ENCODE assay signal across 8 mouse cellular contexts in the genomic region with DNA sequence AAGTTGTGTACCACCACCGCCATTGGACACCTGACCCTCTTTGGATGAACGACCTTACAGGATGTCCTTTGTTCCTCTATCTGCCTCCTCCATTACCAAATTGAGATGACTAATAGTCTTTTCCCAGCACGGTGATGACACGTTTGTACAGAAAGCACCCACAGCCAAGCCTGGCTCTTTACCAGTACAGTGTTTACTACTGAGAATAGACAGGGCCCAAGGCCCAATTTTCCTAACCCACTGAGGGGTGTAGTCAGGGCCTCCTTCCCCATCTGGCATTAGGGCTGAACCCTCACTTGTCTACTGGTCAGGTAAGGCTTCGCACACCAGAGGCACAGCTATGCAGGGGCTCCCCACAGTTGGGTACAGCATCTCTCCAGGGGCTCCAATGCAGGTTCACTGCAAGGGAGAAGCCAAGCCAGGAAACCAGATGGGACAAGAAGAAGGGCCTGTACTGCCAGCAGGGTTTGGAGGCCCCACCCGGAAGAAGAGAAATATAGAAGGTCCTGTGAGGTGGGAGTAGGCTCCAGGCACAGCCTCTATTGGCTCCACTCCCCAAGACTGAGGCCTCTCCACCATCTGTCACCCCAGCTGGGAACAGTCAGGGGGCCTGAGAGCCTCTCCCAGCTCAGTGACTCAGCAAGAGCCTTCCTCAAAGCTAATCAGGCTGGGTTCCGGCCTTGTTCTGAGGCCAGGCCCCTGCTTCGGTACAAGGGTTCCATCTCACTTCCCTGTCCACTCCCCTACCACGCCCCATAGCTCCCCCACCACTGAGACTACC. TPM values are rescaled to one million over a fixed set of nuclear protein-coding genes. Genes with fewer than 3 reads are reported as not detected.
DNase-seq lines count a peak whose midpoint lies in the region; ATAC-seq and TF ChIP-seq lines count a peak whose summit lies in the region.

No protein-coding gene starts in this region.

- H3K27me3 ChIP-seq in G1E (ENCODE audit: insufficient read depth, low read length) = no peaks in the 10 kb centered on the region
- no peaks in the 10 kb centered on the region for H3K27me3 ChIP-seq in erythroblast, embryonic 14.5 days (ENCODE audit: control insufficient read depth)
- H3K27me3 ChIP-seq in heart, embryonic 14.5 days (ENCODE audit: control insufficient read depth, insufficient read depth, low read length) = no peaks in the 10 kb centered on the region
- no peaks in the 10 kb centered on the region for H3K27me3 ChIP-seq in liver, embryonic 13.5 days
- H3K27me3 ChIP-seq in neural tube, embryonic 15.5 days (replicated peaks) = no peaks in the 10 kb centered on the region

- peaks cover 47% of the 10 kb centered on the region for H3K36me3 ChIP-seq in G1E (replicated peaks)
- H3K36me3 ChIP-seq in erythroblast, embryonic 14.5 days (ENCODE audit: control insufficient read depth) = peaks cover 26% of the 10 kb centered on the region
- peaks cover 14% of the 10 kb centered on the region for H3K36me3 ChIP-seq in heart, embryonic 14.5 days (ENCODE audit: control insufficient read depth, insufficient read depth, low read length)
- peaks cover 10% of the 10 kb centered on the region for H3K36me3 ChIP-seq in liver, embryonic 13.5 days
- peaks cover 7% of the 10 kb centered on the region for H3K36me3 ChIP-seq in neural tube, embryonic 15.5 days

- 22% methylated on average over 9 of the region's 9 CpGs for whole genome bisulfite sequencing in bone marrow, adult 2 months
- WGBS in heart, embryonic 14.5 days = 28% methylated on average over 9 of the region's 9 CpGs
- 32% methylated on average over 9 of the region's 9 CpGs for WGBS in liver, embryonic 13.5 days (ENCODE audit: insufficient replicate concordance)
- 54% methylated on average over 9 of the region's 9 CpGs for WGBS in neural tube, embryonic 15.5 days

- peak overlapping the region; percentile 26; the same call in 1 of the 2 replicates for H3K9ac ChIP-seq in heart, embryonic 14.5 days (ENCODE audit: low read length)
- peak overlapping the region; percentile 64 for H3K9ac ChIP-seq in liver, embryonic 13.5 days
- no peak overlapping the region for H3K9ac ChIP-seq in neural tube, embryonic 15.5 days (replicated peaks)

- H3K27ac ChIP-seq in bone marrow, adult 2 months (ENCODE audit: control insufficient read depth, insufficient read depth, low read depth, low read length, poor library complexity) = peak overlapping the region; percentile 93
- peak overlapping the region; percentile 57 to 59 for H3K27ac ChIP-seq in heart, embryonic 14.5 days (replicated peaks in 1 of 2; ENCODE audit: control insufficient read depth in 1 of 2, insufficient read depth in 1 of 2, low read depth in 2 of 2, low read length in 2 of 2)
- peak overlapping the region; percentile 93 for H3K27ac ChIP-seq in liver, embryonic 13.5 days
- peak overlapping the region; percentile 24 for H3K27ac ChIP-seq in neural tube, embryonic 15.5 days (replicated peaks)

- ATAC-seq in G1E (ENCODE audit: extremely low read depth, insufficient number of reproducible peaks, low FRiP score, poor library complexity, severe bottlenecking) = peak; percentile 95
- ATAC-seq in heart, embryonic 14.5 days (ENCODE audit: insufficient number of reproducible peaks, insufficient read depth, low FRiP score, low read depth) = peak; percentile 64
- peak; percentile 96 for ATAC-seq in liver, embryonic 13.5 days (ENCODE audit: low read depth)
- ATAC-seq in neural tube, embryonic 15.5 days (ENCODE audit: low FRiP score) = no peak

- peak; percentile 86 for DNase-seq in G1E (ENCODE audit: low spot score)
- DNase-seq in kidney, postnatal 14 days = peak; percentile 75
- peak; percentile 79 for DNase-seq in liver, embryonic 13.5 days
- no peak for DNase-seq in thymus, postnatal 36 days

- H3K9me3 ChIP-seq in G1E (replicated peaks) = no peaks in the 10 kb centered on the region
- no peaks in the 10 kb centered on the region for H3K9me3 ChIP-seq in erythroblast, embryonic 14.5 days (ENCODE audit: control insufficient read depth, low read length)
- H3K9me3 ChIP-seq in heart, embryonic 14.5 days (ENCODE audit: control insufficient read depth, low read length) = no peaks in the 10 kb centered on the region
- no peaks in the 10 kb centered on the region for H3K9me3 ChIP-seq in liver, embryonic 13.5 days (replicated peaks)
- H3K9me3 ChIP-seq in neural tube, embryonic 15.5 days (replicated peaks) = no peaks in the 10 kb centered on the region

- TF ChIP-seq POLR2A in bone marrow, adult 2 months (IDR thresholded peaks at IDR 0.05; ENCODE audit: borderline replicate concordance, control insufficient read depth, low read depth, low read length) = no peak

- peaks cover 66% of the 10 kb centered on the region for H3K4me1 ChIP-seq in G1E (ENCODE audit: insufficient read depth, low read depth, low read length)
- H3K4me1 ChIP-seq in bone marrow, adult 2 months (ENCODE audit: control insufficient read depth, insufficient read depth, low read length) = peaks cover 6% of the 10 kb centered on the region
- H3K4me1 ChIP-seq in erythroblast, embryonic 14.5 days (ENCODE audit: control insufficient read depth) = peaks cover 60% of the 10 kb centered on the region
- H3K4me1 ChIP-seq in heart, embryonic 14.5 days (ENCODE audit: control insufficient read depth in 2 of 2, insufficient read depth in 2 of 2, low read length in 2 of 2) = peaks cover 9 to 10% of the 10 kb centered on the region in 2 experiments
- peaks cover 65% of the 10 kb centered on the region for H3K4me1 ChIP-seq in liver, embryonic 13.5 days (replicated peaks)
- peaks cover 3% of the 10 kb centered on the region for H3K4me1 ChIP-seq in neural tube, embryonic 15.5 days

- H3K4me2 ChIP-seq in heart, embryonic 14.5 days (ENCODE audit: low read length) = no peak overlapping the region
- peak overlapping the region; percentile 56 for H3K4me2 ChIP-seq in liver, embryonic 13.5 days
- no peak overlapping the region for H3K4me2 ChIP-seq in neural tube, embryonic 15.5 days

- TF ChIP-seq CTCF in G1E (IDR thresholded peaks at IDR 0.05; ENCODE audit: low read depth, low read length) = no peak
- TF ChIP-seq CTCF in bone marrow, adult 2 months (IDR thresholded peaks at IDR 0.05; ENCODE audit: control insufficient read depth, insufficient read depth, low read length) = no peak

- peak overlapping the region; percentile 42; the same call in 1 of the 2 replicates for H3K4me3 ChIP-seq in G1E (ENCODE audit: low read depth, low read length)
- no peak overlapping the region for H3K4me3 ChIP-seq in bone marrow, adult 2 months (replicated peaks; ENCODE audit: control insufficient read depth, low read depth, low read length)
- H3K4me3 ChIP-seq in erythroblast, embryonic 14.5 days (replicated peaks) = peak overlapping the region; percentile 30
- no peak overlapping the region for H3K4me3 ChIP-seq in heart, embryonic 14.5 days (ENCODE audit: control insufficient read depth in 1 of 2, insufficient read depth in 1 of 2, low read depth in 1 of 2, low read length in 2 of 2)
- H3K4me3 ChIP-seq in liver, embryonic 13.5 days (replicated peaks) = peak overlapping the region; percentile 12; the same call in 1 of the 2 replicates
- no peak overlapping the region for H3K4me3 ChIP-seq in neural tube, embryonic 15.5 days (replicated peaks)

RNA-seq across cellular contexts. Expression of gene Mvp, which starts 6.0 kb away (rescaled TPM):
- total RNA-seq in G1E (2014; fragmentation: Nextera tagmentation) (5.9 and 10.6 TPM in 2 replicates), G1E (2017) (22.8 and 28.0 TPM in 2 replicates)
- polyA plus RNA-seq in G1E (2012) = 13.7 and 13.9 TPM in 2 replicates
- polyA plus RNA-seq in bone marrow, adult 2 months (2011; ENCODE audit: insufficient read depth, insufficient read length, low replicate concordance, missing spikeins) = 6.3 and 15.1 TPM in 2 replicates
- polyA plus RNA-seq in erythroblast, embryonic 14.5 days (2012) = 0.87 and 1.2 TPM in 2 replicates
- polyA plus RNA-seq in heart, embryonic 14.5 days (2014; fragmentation: Nextera tagmentation; extraction: Ambion mirVana) = 12.0 and 12.6 TPM in 2 replicates
- polyA plus RNA-seq in liver, embryonic 13.5 days (2015; fragmentation: Nextera tagmentation; extraction: Ambion mirVana) = 7.8 and 8.6 TPM in 2 replicates
- polyA plus RNA-seq in neural tube, embryonic 15.5 days (2015; fragmentation: Nextera tagmentation; extraction: Ambion mirVana) = 5.2 and 11.6 TPM in 2 replicates

RNA-seq across cellular contexts. Expression of gene Pagr1b, which starts 7.9 kb away (rescaled TPM):
- total RNA-seq in G1E (2014; fragmentation: Nextera tagmentation) (not detected in 2 replicates), G1E (2017) (1.0 TPM in 1 of 2 replicates, not detected in the other)
- polyA plus RNA-seq in G1E (2012) = 4.6 and 6.2 TPM in 2 replicates
- polyA plus RNA-seq in bone marrow, adult 2 months (2011; ENCODE audit: insufficient read depth, insufficient read length, low replicate concordance, missing spikeins) = not detected in 2 replicates
- not detected in 2 replicates for polyA plus RNA-seq in erythroblast, embryonic 14.5 days (2012)
- 0.84 TPM in 1 of 2 replicates, not detected in the other for polyA plus RNA-seq in heart, embryonic 14.5 days (2014; fragmentation: Nextera tagmentation; extraction: Ambion mirVana)
- 0.27 TPM in 1 of 2 replicates, not detected in the other for polyA plus RNA-seq in liver, embryonic 13.5 days (2015; fragmentation: Nextera tagmentation; extraction: Ambion mirVana)
- 0.79 and 1.2 TPM in 2 replicates for polyA plus RNA-seq in neural tube, embryonic 15.5 days (2015; fragmentation: Nextera tagmentation; extraction: Ambion mirVana)

RNA-seq across cellular contexts. Expression of gene Pagr1a, which starts 8.7 kb away (rescaled TPM):
- 36.2 and 40.1 TPM in 2 replicates for total RNA-seq in G1E (2014; fragmentation: Nextera tagmentation)
- 46.5 and 51.2 TPM in 2 replicates for total RNA-seq in G1E (2017)
- polyA plus RNA-seq in G1E (2012) = 30.4 and 56.1 TPM in 2 replicates
- 20.4 TPM in 1 of 2 replicates, not detected in the other for polyA plus RNA-seq in bone marrow, adult 2 months (2011; ENCODE audit: insufficient read depth, insufficient read length, low replicate concordance, missing spikeins)
- polyA plus RNA-seq in erythroblast, embryonic 14.5 days (2012) = 8.2 and 13.3 TPM in 2 replicates
- polyA plus RNA-seq in heart, embryonic 14.5 days (2014; fragmentation: Nextera tagmentation; extraction: Ambion mirVana) = 23.1 and 25.4 TPM in 2 replicates
- 38.7 and 50.1 TPM in 2 replicates for polyA plus RNA-seq in liver, embryonic 13.5 days (2015; fragmentation: Nextera tagmentation; extraction: Ambion mirVana)
- polyA plus RNA-seq in neural tube, embryonic 15.5 days (2015; fragmentation: Nextera tagmentation; extraction: Ambion mirVana) = 52.5 and 80.1 TPM in 2 replicates

RNA-seq across cellular contexts. Expression of gene Gm42742, which starts 12.5 kb away (rescaled TPM):
- 21.4 and 35.9 TPM in 2 replicates for total RNA-seq in G1E (2014; fragmentation: Nextera tagmentation)
- total RNA-seq in G1E (2017) = 0.93 and 9.2 TPM in 2 replicates
- 128 and 159 TPM in 2 replicates for polyA plus RNA-seq in G1E (2012)
- polyA plus RNA-seq in bone marrow, adult 2 months (2011; ENCODE audit: insufficient read depth, insufficient read length, low replicate concordance, missing spikeins) = 11.2 and 52.5 TPM in 2 replicates
- 15.4 and 20.8 TPM in 2 replicates for polyA plus RNA-seq in erythroblast, embryonic 14.5 days (2012)
- polyA plus RNA-seq in heart, embryonic 14.5 days (2014; fragmentation: Nextera tagmentation; extraction: Ambion mirVana) = 41.9 and 45.0 TPM in 2 replicates
- 5.1 and 11.3 TPM in 2 replicates for polyA plus RNA-seq in liver, embryonic 13.5 days (2015; fragmentation: Nextera tagmentation; extraction: Ambion mirVana)
- polyA plus RNA-seq in neural tube, embryonic 15.5 days (2015; fragmentation: Nextera tagmentation; extraction: Ambion mirVana) = 18.8 and 54.5 TPM in 2 replicates

RNA-seq across cellular contexts. Expression of gene Prrt2, which starts 12.6 kb away (rescaled TPM):
- total RNA-seq in G1E (2014; fragmentation: Nextera tagmentation) (6.4 and 13.6 TPM in 2 replicates), G1E (2017) (0.35 TPM in 1 of 2 replicates, not detected in the other)
- polyA plus RNA-seq in G1E (2012) = 1.5 and 2.0 TPM in 2 replicates
- polyA plus RNA-seq in bone marrow, adult 2 months (2011; ENCODE audit: insufficient read depth, insufficient read length, low replicate concordance, missing spikeins) = 5.3 TPM in 1 of 2 replicates, not detected in the other
- polyA plus RNA-seq in erythroblast, embryonic 14.5 days (2012) = 0.04 and 0.17 TPM in 2 replicates
- polyA plus RNA-seq in heart, embryonic 14.5 days (2014; fragmentation: Nextera tagmentation; extraction: Ambion mirVana) = 2.1 and 3.2 TPM in 2 replicates
- polyA plus RNA-seq in liver, embryonic 13.5 days (2015; fragmentation: Nextera tagmentation; extraction: Ambion mirVana) = 0.22 and 0.47 TPM in 2 replicates
- polyA plus RNA-seq in neural tube, embryonic 15.5 days (2015; fragmentation: Nextera tagmentation; extraction: Ambion mirVana) = 69.9 and 72.5 TPM in 2 replicates

Comparison
In these comparisons a context has a peak if more than half of its experiments do, and no peak if none do; other contexts are left out.
1. DNase-seq: peak in G1E (single experiment), kidney, postnatal 14 days (single experiment) and liver, embryonic 13.5 days (single experiment); none in thymus, postnatal 36 days (0 of 2).
2. H3K4me3 ChIP-seq: peak in G1E (single experiment), erythroblast, embryonic 14.5 days (single experiment) and liver, embryonic 13.5 days (single experiment); none in bone marrow, adult 2 months (single experiment), heart, embryonic 14.5 days (0 of 2) and neural tube, embryonic 15.5 days (single experiment).
3. H3K27ac ChIP-seq: peak in every context shown above with its lines; median percentile 93 in bone marrow, adult 2 months; 93 in liver, embryonic 13.5 days; 58 in heart, embryonic 14.5 days; 24 in neural tube, embryonic 15.5 days.